Mouse (Mus musculus) left cerebral cortex, postnatal 14 days (tissue): Measurements from ENCODE around the gene Gm11027. TPM values are rescaled to one million over a fixed set of nuclear protein-coding genes. Genes with fewer than 3 reads are reported as not detected.

Experiments used
- DNase-seq, 2 experiments: peaks; one replicate each; pipeline ENCODE4 v3.0.0; 2021 to 2022; ENCODE audit warnings: low spot score in 2 of 2, mixed read lengths in 1 of 2
- intact Hi-C: fragments of 180-260 bp; cut with DNase I; formaldehyde crosslinking; loops from one replicate; pipeline ENCODE4 v1.15.1; 2025
- total RNA-seq, 2 experiments: library from RNA; stranded (reverse); gene quantifications; 2 replicates each; pipeline ENCODE4 v1.2.3; 2021

Gm11027 gene
- total RNA-seq, 2 experiments from 2014 or later, result not detected

- intact Hi-C loops, result no loop called here
- no peak for DNase-seq
Observed at GRCm38 (mm10) chr12:116275631-116276030, 445 bp downstream of the Gm11027 start.

- intact Hi-C loops, result no loop called here
- no peak for DNase-seq
Observed at GRCm38 (mm10) chr12:116276961-116277360, 1.8 kb downstream of the Gm11027 start.

- intact Hi-C loops, result no loop called here
- no peak for DNase-seq
Observed at GRCm38 (mm10) chr12:116278541-116278940, 3.4 kb downstream of the Gm11027 start.

GRCm38 (mm10) chr12:116279181-116279580, 4.0 kb downstream of the Gm11027 start:
- DNase-seq, result no peak
- intact Hi-C loops, result no loop called here

- intact Hi-C loops, result no loop called here
- no peak for DNase-seq
Observed at GRCm38 (mm10) chr12:116280149-116280652, 5.0 kb downstream of the Gm11027 start.

GRCm38 (mm10) chr12:116280653-116281364, 5.6 kb downstream of the Gm11027 start, which contains the start of gene Esyt2:
Esyt2 (plus strand) TSS chr12:116281196.
- intact Hi-C loops, result no loop called here

GRCm38 (mm10) chr12:116281427-116282281, 6.5 kb downstream of the Gm11027 start:
- intact Hi-C loops, result no loop called here

More at GRCm38 (mm10) chr12:116280653-116281364, 5.6 kb downstream of the Gm11027 start, which contains the start of gene Esyt2:
- DNase-seq, result peak; percentile 100

GRCm38 (mm10) chr12:116282856-116283255, 7.7 kb downstream of the Gm11027 start:
- DNase-seq, result no peak
- intact Hi-C loops, result no loop called here

More at GRCm38 (mm10) chr12:116281427-116282281, 6.5 kb downstream of the Gm11027 start:
- DNase-seq, result peak; percentile 22 to 23

GRCm38 (mm10) chr12:116283511-116283910, 8.3 kb downstream of the Gm11027 start:
- no peak for DNase-seq
- intact Hi-C loops, result no loop called here

GRCm38 (mm10) chr12:116293185-116293584, 18.0 kb downstream of the Gm11027 start:
- DNase-seq, result no peak
- intact Hi-C loops, result no loop called here

GRCm38 (mm10) chr12:116293599-116294292, 18.6 kb downstream of the Gm11027 start:
- intact Hi-C loops, result no loop called here
- DNase-seq, result peak in 1 of 2 experiments; percentile 33

GRCm38 (mm10) chr12:116299906-116300305, 24.7 kb downstream of the Gm11027 start:
- DNase-seq, result no peak
- intact Hi-C loops, result no loop called here

- DNase-seq, result no peak
Observed at GRCm38 (mm10) chr12:116302181-116302580, 27.0 kb downstream of the Gm11027 start.

GRCm38 (mm10) chr12:116306042-116306441, 30.9 kb downstream of the Gm11027 start:
- intact Hi-C loops, result no loop called here
- no peak for DNase-seq

More at GRCm38 (mm10) chr12:116302181-116302580, 27.0 kb downstream of the Gm11027 start:
- intact Hi-C loops, result no loop called here

- DNase-seq, result no peak
- intact Hi-C loops, result no loop called here
Observed at GRCm38 (mm10) chr12:116307870-116308269, 32.7 kb downstream of the Gm11027 start.

- no peak for DNase-seq
Observed at GRCm38 (mm10) chr12:116308612-116309011, 33.4 kb downstream of the Gm11027 start.

GRCm38 (mm10) chr12:116313816-116314215, 38.6 kb downstream of the Gm11027 start:
- DNase-seq, result no peak
- intact Hi-C loops, result no loop called here

More at GRCm38 (mm10) chr12:116308612-116309011, 33.4 kb downstream of the Gm11027 start:
- intact Hi-C loops, result no loop called here

- DNase-seq, result no peak
- intact Hi-C loops, result no loop called here
Observed at GRCm38 (mm10) chr12:116315498-116315897, 40.3 kb downstream of the Gm11027 start.

- no peak for DNase-seq
Observed at GRCm38 (mm10) chr12:116317818-116318217, 42.6 kb downstream of the Gm11027 start.

More at GRCm38 (mm10) chr12:116317818-116318217, 42.6 kb downstream of the Gm11027 start:
- intact Hi-C loops, result no loop called here
